Mouse (Mus musculus): ENCODE data around the gene Mapk8ip3.

Mapk8ip3 gene

GRCm38 (mm10) chr17:24900014-24900413 is 36.8 kb downstream of the Mapk8ip3 start:
- DNase-seq = no peak

- no peak for DNase-seq
Measured at GRCm38 (mm10) chr17:24899153-24899552, 37.6 kb downstream of the Mapk8ip3 start.

- no peak for DNase-seq
Measured at GRCm38 (mm10) chr17:24898041-24898854, 38.5 kb downstream of the Mapk8ip3 start.

GRCm38 (mm10) chr17:24897600-24897999 is 39.2 kb downstream of the Mapk8ip3 start:
- DNase-seq = no peak

- DNase-seq = no peak
Measured at GRCm38 (mm10) chr17:24896993-24897269, 39.8 kb downstream of the Mapk8ip3 start.

- peak; percentile 81 for DNase-seq
Measured at GRCm38 (mm10) chr17:24896241-24896992, 40.4 kb downstream of the Mapk8ip3 start, which contains the start of gene Nme3. Gene Nme3, plus strand, starts transcription at chr17:24896500.

GRCm38 (mm10) chr17:24895571-24896240 is 41.1 kb downstream of the Mapk8ip3 start:
- no peak for DNase-seq

- DNase-seq = peak; percentile 95
Measured at GRCm38 (mm10) chr17:24894995-24895547, 41.7 kb downstream of the Mapk8ip3 start, which contains the start of the genes Eme2 and Mrps34. Gene Eme2, minus strand, starts transcription at chr17:24895087. Gene Mrps34, plus strand, starts transcription at chr17:24895116.

- DNase-seq = no peak
Measured at GRCm38 (mm10) chr17:24894061-24894994, 42.4 kb downstream of the Mapk8ip3 start.

- DNase-seq = no peak
Measured at GRCm38 (mm10) chr17:24893276-24893675, 43.5 kb downstream of the Mapk8ip3 start.

- no peak for DNase-seq
Measured at GRCm38 (mm10) chr17:24892785-24893184, 44.0 kb downstream of the Mapk8ip3 start.

GRCm38 (mm10) chr17:24891321-24891720 is 45.5 kb downstream of the Mapk8ip3 start:
- no peak for DNase-seq

- no peak for DNase-seq
Measured at GRCm38 (mm10) chr17:24890151-24891092, 46.4 kb downstream of the Mapk8ip3 start.

- DNase-seq = no peak
Measured at GRCm38 (mm10) chr17:24888862-24889261, 47.9 kb downstream of the Mapk8ip3 start.

- DNase-seq = no peak
Measured at GRCm38 (mm10) chr17:24887291-24888080, 49.3 kb downstream of the Mapk8ip3 start.

- no peak for DNase-seq
Measured at GRCm38 (mm10) chr17:24886932-24887271, 49.9 kb downstream of the Mapk8ip3 start.

- peak; percentile 100 for DNase-seq
Measured at GRCm38 (mm10) chr17:24886134-24886931, 50.4 kb downstream of the Mapk8ip3 start, which contains the start of the genes Nubp2 and Spsb3. Gene Nubp2, minus strand, starts transcription at chr17:24886349. Gene Spsb3, plus strand, starts transcription at chr17:24886643.

GRCm38 (mm10) chr17:24885356-24886133 is 51.2 kb downstream of the Mapk8ip3 start:
- no peak for DNase-seq
